Mouse (Mus musculus) forebrain, embryonic 11.5 days (tissue): ENCODE measurements around the gene Kcnk12. TPM values are rescaled to one million over a fixed set of nuclear protein-coding genes. Genes with fewer than 3 reads are reported as not detected.

Experiments used
- ATAC-seq: fragments of 200-750 bp; cut with Nextera tagmentation; replicated peaks from 2 replicates; pipeline ENCODE4 v1.8.0; 2017; ENCODE audit warnings: moderate TSS enrichment; ENCODE audit not compliant: low FRiP score
- DNase-seq: peaks from one replicate; pipeline ENCODE4 v3.0.0-alpha.2; 2017; ENCODE audit warnings: low spot score
- H3K27ac ChIP-seq: fragments of 300-500 bp; sonication (generic); 2 replicates; pipeline ENCODE4 v1.5.1; 2014; ENCODE audit warnings: low read depth, low read length
- H3K27me3 ChIP-seq: fragments of 300-500 bp; sonication (generic); 2 replicates; pipeline ENCODE4 v1.6.1; 2014; ENCODE audit warnings: mild to moderate bottlenecking, low read length, mixed read lengths; ENCODE audit not compliant: control insufficient read depth, insufficient read depth
- H3K36me3 ChIP-seq: fragments of 300-500 bp; sonication (generic); 2 replicates; pipeline ENCODE4 v1.6.1; 2014; ENCODE audit warnings: mild to moderate bottlenecking, low read length, moderate library complexity, mixed read lengths; ENCODE audit not compliant: control insufficient read depth, insufficient read depth
- H3K4me1 ChIP-seq: fragments of 300-500 bp; sonication (generic); replicated peaks from 2 replicates; pipeline ENCODE4 v1.6.1; 2014; ENCODE audit warnings: low read length, mixed read lengths; ENCODE audit not compliant: control insufficient read depth, insufficient read depth
- H3K4me2 ChIP-seq: fragments of 300-500 bp; sonication (generic); 2 replicates; pipeline ENCODE4 v1.6.1; 2014; ENCODE audit warnings: low read depth, mild to moderate bottlenecking, low read length, moderate library complexity, mixed read lengths; ENCODE audit not compliant: severe bottlenecking
- H3K4me3 ChIP-seq: fragments of 300-500 bp; sonication (generic); 2 replicates; pipeline ENCODE4 v1.5.1; 2014; ENCODE audit warnings: low read depth, low read length
- H3K9ac ChIP-seq: fragments of 300-500 bp; sonication (generic); 2 replicates; pipeline ENCODE4 v1.6.1; 2014; ENCODE audit warnings: low read length
- H3K9me3 ChIP-seq: fragments of 300-500 bp; sonication (generic); 2 replicates; pipeline ENCODE4 v1.6.1; 2016; ENCODE audit warnings: low read length, mixed read lengths; ENCODE audit not compliant: control insufficient read depth
- WGBS: fragments of 180-500 bp; shearing (Covaris S2); extraction: QIAGEN DNeasy Blood & Tissue Kit; methylation state at CpG from one replicate; pipeline ENCODE4 v1.1.7; 2014; 5-methylcytosine and 5-hydroxymethylcytosine counted together
- polyA plus RNA-seq: library from polyadenylated mRNA; unstranded; fragments of >200 nt; fragmentation: Nextera tagmentation; extraction: Ambion mirVana; gene quantifications from 2 replicates; pipeline ENCODE4 v1.2.1, GENCODE M21; 2014

Gene Kcnk12
- polyA plus RNA-seq, 1 experiment from 2014 or later = not detected

DNA sequence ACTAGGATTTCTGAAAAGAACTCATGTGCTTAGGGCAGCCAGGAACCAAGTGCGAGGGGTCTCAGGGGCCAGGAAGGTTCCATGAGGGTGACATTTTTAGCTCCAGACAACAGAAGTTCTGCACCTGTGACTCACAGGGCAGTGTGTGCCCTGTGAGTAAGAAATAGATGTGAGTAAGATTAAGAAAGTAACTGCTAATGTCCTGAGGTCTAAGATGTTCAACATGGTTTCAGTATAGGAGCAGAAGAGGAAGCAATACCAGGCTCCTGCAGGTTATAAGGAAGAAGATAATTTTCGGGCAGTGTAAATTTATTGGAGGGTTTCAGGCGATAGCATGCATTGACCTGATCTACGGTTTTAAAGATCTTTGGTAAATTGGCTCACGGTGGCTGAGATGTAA, 16.6 kb downstream of the Kcnk12 start:
- DNase-seq (no peak), ATAC-seq (no peak)
- H3K4me2 ChIP-seq = no peak overlapping the region
- WGBS = 92% methylated on average over 5 of the region's 5 CpGs
- H3K9me3 ChIP-seq = no peaks in the 10 kb centered on the region
- H3K9ac ChIP-seq = no peak overlapping the region
- H3K27me3 ChIP-seq = no peaks in the 10 kb centered on the region
- H3K36me3 ChIP-seq = no peaks in the 10 kb centered on the region
- H3K4me1 ChIP-seq = no peaks in the 10 kb centered on the region
- no peak overlapping the region for H3K4me3 ChIP-seq
- no peak overlapping the region for H3K27ac ChIP-seq

GRCm38 (mm10) chr17:87780164-87780563, 17.6 kb downstream of the Kcnk12 start:
- no peaks in the 10 kb centered on the region for H3K36me3 ChIP-seq
- H3K9me3 ChIP-seq = no peaks in the 10 kb centered on the region
- no peak for ATAC-seq
- H3K27ac ChIP-seq = no peak overlapping the region
- no peaks in the 10 kb centered on the region for H3K27me3 ChIP-seq
- DNase-seq = no peak
- H3K4me2 ChIP-seq = no peak overlapping the region
- H3K9ac ChIP-seq = no peak overlapping the region
- H3K4me1 ChIP-seq = no peaks in the 10 kb centered on the region
- 63% methylated on average over 2 of the region's 2 CpGs for WGBS
- no peak overlapping the region for H3K4me3 ChIP-seq

DNA sequence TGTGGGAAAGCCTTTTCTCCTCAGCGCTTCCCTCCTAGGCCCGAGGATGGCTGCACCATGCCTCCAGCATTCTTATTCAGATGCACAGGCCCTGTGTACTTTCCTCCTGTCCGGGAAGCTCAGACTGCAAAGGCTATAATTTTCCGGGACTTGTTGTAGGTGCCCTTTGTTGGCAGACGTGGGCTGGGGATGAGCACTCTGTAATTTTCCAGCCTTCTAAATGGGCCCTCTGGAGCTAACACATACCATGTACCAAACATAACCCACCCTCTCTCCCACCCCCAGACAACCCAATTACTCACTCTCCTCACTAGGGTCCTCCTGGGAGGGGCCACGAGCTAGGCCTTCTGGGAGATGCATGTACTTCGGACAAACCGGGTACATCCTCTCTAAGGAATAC, 22.8 kb downstream of the Kcnk12 start:
- 85% methylated on average over 8 of the region's 8 CpGs for WGBS
- H3K9ac ChIP-seq = no peak overlapping the region
- no peak overlapping the region for H3K27ac ChIP-seq
- no peak overlapping the region for H3K4me3 ChIP-seq
- H3K27me3 ChIP-seq = no peaks in the 10 kb centered on the region
- H3K4me2 ChIP-seq = no peak overlapping the region
- DNase-seq (no peak), ATAC-seq (no peak)
- no peaks in the 10 kb centered on the region for H3K9me3 ChIP-seq
- H3K4me1 ChIP-seq = no peaks in the 10 kb centered on the region
- H3K36me3 ChIP-seq = no peaks in the 10 kb centered on the region

GRCm38 (mm10) chr17:87773175-87773574, 24.6 kb downstream of the Kcnk12 start:
- Histone ChIP-seq H3K4me1 (no peaks in the 10 kb centered on the region), H3K27ac (no peak overlapping the region), H3K9ac (no peak overlapping the region), H3K4me3 (no peak overlapping the region), H3K36me3 (no peaks in the 10 kb centered on the region), H3K9me3 (no peaks in the 10 kb centered on the region), H3K27me3 (no peaks in the 10 kb centered on the region), H3K4me2 (no peak overlapping the region)
- WGBS = 85% methylated on average over 3 of the region's 3 CpGs
- no peak for DNase-seq
- ATAC-seq = no peak

DNA sequence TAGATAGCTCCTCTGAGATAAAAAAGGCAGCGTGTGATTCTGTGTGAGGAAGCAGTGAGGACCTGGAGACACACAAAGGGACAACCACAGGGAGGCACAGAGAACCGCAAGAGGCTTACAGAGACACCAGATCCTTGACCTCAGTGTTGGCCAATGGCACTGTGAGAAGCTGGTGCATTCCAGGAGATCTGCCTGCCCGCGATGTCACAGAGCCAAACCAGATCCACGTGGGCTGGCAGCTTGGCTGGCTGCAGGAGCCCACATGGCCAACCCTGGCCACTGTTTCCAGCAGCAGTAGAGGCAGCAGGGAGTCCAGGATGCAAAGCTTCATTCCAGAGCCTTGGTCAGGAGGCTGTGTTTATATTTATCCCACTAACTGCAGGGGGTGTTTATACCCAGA, 27.0 kb downstream of the Kcnk12 start:
- Histone ChIP-seq H3K9me3 (no peaks in the 10 kb centered on the region), H3K4me1 (no peaks in the 10 kb centered on the region), H3K27me3 (no peaks in the 10 kb centered on the region), H3K9ac (no peak overlapping the region), H3K36me3 (no peaks in the 10 kb centered on the region), H3K4me2 (no peak overlapping the region), H3K4me3 (no peak overlapping the region), H3K27ac (no peak overlapping the region)
- ATAC-seq (no peak), DNase-seq (no peak)
- WGBS = 51% methylated on average over 5 of the region's 5 CpGs

DNA sequence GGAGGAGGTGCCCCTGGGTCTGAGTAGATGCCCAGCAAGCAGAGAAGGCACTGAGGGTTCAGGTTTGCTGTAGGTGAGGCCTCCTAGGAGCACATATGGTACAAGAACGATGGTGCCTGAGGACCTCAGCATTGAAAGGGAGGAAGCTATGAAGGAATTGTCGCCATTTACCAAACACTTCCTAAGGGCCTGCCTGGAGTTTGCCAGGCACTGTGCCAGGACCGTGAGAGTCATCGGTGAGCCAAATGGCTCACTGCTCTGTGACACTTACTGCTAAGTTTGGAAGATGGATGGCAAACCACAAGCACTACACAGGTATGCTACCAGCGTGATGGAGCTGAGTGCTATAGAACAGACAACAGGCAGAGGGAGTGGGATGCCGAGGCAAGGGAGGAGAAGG, 30.9 kb downstream of the Kcnk12 start:
- H3K27me3 ChIP-seq = no peaks in the 10 kb centered on the region
- H3K36me3 ChIP-seq = no peaks in the 10 kb centered on the region
- H3K27ac ChIP-seq = no peak overlapping the region
- H3K4me3 ChIP-seq = no peak overlapping the region
- DNase-seq = no peak
- H3K4me2 ChIP-seq = no peak overlapping the region
- H3K9ac ChIP-seq = no peak overlapping the region
- no peaks in the 10 kb centered on the region for H3K9me3 ChIP-seq
- WGBS = 88% methylated on average over 6 of the region's 6 CpGs
- no peak for ATAC-seq
- H3K4me1 ChIP-seq = no peaks in the 10 kb centered on the region

DNA sequence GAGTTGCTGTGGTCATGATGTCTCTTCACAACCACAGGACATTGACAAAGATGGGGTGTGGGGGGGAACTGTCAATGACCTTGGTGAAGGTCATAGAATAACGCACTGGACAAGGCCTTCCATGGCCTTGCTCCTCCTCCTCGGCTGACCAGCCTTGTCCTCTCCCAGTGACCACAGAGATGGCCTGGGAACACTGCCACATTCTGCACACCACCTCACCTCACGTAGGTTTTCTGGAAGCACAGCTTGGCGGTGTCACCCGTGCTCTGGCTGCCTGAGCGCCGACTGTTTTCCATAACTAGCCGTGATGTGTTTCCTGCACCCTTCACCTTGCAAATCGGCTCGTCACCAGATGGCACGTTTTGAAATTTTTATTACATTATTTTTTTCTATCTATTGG, 32.8 kb downstream of the Kcnk12 start:
- H3K9me3 ChIP-seq = no peaks in the 10 kb centered on the region
- DNase-seq (no peak), ATAC-seq (no peak)
- no peak overlapping the region for H3K4me2 ChIP-seq
- no peaks in the 10 kb centered on the region for H3K27me3 ChIP-seq
- no peaks in the 10 kb centered on the region for H3K4me1 ChIP-seq
- no peaks in the 10 kb centered on the region for H3K36me3 ChIP-seq
- no peak overlapping the region for H3K27ac ChIP-seq
- H3K9ac ChIP-seq = no peak overlapping the region
- WGBS = 92% methylated on average over 11 of the region's 11 CpGs
- H3K4me3 ChIP-seq = no peak overlapping the region

GRCm38 (mm10) chr17:87763146-87763545, 34.6 kb downstream of the Kcnk12 start:
- WGBS = 38% methylated on average over 7 of the region's 7 CpGs
- no peak overlapping the region for H3K27ac ChIP-seq
- H3K9me3 ChIP-seq = no peaks in the 10 kb centered on the region
- no peak overlapping the region for H3K4me3 ChIP-seq
- no peak overlapping the region for H3K9ac ChIP-seq
- H3K4me1 ChIP-seq = no peaks in the 10 kb centered on the region
- ATAC-seq (no peak), DNase-seq (no peak)
- H3K36me3 ChIP-seq = no peaks in the 10 kb centered on the region
- H3K4me2 ChIP-seq = no peak overlapping the region
- H3K27me3 ChIP-seq = no peaks in the 10 kb centered on the region

DNA sequence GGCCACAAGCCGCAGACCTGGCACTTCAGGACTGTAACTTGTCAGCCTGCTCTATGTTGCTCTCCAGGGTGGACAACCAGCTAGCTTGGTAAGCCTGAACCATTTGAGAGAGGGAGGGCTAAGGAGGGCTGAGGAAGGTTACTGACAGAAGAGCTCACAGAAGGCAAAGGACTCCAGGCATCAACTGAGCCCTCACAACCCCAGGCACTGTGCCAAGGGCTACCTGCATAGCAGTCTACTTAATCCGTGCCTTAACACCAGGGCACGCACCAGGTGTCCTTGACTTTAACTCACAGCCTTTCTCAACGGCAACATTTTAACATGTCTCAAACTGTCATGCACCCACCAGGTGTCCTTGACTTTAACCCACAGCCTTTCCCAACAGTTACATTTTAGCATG, 37.5 kb downstream of the Kcnk12 start:
- H3K36me3 ChIP-seq = no peaks in the 10 kb centered on the region
- no peak for ATAC-seq
- no peaks in the 10 kb centered on the region for H3K4me1 ChIP-seq
- H3K4me3 ChIP-seq = no peak overlapping the region
- WGBS = 93% methylated on average over 4 of the region's 4 CpGs
- DNase-seq = no peak
- no peaks in the 10 kb centered on the region for H3K27me3 ChIP-seq
- H3K9ac ChIP-seq = no peak overlapping the region
- no peak overlapping the region for H3K27ac ChIP-seq
- H3K4me2 ChIP-seq = no peak overlapping the region
- no peaks in the 10 kb centered on the region for H3K9me3 ChIP-seq
